Mouse (Mus musculus) ES-CJ7 (cell line): ENCODE measurements around the gene Arpc3.
A peak's percentile ranks its signal among the peaks of the same experiment; 100 is the strongest.

Source experiments
- DNase-seq: peaks from one replicate; pipeline ENCODE4 v3.0.0; 2011; ENCODE audit warnings: low read depth, low spot score

Arpc3 gene

DNA sequence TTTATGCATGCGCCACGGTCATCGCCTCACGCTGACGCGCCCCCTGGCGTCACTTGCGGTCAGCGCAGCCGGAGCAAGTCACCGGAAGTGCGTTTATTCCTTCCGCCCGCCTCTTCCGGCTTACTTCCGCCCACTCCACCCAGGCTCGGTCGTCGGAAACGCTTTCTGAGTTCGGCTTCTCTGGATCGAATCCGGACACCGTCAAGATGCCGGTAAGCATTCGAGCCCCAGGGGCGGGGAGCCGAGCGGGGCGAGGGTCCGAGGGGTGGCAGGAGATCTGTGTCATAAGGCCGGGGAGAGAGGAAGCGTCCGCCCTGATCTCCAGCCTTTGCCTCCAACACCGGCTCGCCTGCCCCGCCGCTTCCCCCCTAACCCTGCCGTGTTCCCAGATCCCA, at the start of gene Arpc3:
Gene Arpc3, plus strand, starts transcription at position 93 of the 395 bp plus-strand sequence.
- DNase-seq = peak; percentile 88

DNA sequence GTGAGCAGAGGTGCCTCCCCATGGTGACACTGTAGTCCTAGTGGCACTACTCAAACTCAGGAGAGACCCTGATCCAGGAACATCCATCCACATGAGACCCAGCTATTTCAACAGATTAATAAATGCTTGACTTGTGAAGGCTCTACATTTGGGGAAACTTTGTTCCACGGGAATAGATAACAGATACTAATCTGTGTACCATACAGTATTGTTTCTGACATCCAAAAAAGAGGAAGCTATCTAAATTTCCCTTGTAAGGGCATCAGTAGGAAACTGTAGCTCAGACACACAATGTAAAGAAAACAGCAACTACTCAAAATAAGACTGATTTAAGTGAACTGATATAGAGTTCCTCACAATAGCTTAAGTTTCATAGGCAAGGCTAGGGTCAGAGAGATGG, 48.8 kb upstream of the Arpc3 start:
- DNase-seq = no peak

DNA sequence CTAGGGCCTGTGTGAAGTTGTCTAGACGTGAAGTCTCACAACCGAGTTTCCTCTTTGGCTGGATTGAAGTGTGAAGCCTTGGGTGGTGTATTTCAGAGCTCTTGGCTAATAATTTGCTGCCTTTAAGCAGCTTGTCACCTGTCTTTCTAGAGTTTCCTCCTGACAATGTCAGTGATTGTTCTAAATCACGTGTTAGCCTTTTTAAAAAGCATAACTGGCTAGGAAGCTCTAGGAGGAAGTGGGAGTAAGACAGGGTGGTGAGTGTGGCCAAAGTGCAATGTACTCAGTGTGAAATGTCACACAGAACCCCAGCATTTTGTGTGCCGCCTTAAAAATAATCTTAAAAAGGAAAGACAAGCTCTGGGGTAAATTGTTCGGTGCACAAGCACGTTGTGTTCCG, 47.9 kb upstream of the Arpc3 start:
- no peak for DNase-seq

DNA sequence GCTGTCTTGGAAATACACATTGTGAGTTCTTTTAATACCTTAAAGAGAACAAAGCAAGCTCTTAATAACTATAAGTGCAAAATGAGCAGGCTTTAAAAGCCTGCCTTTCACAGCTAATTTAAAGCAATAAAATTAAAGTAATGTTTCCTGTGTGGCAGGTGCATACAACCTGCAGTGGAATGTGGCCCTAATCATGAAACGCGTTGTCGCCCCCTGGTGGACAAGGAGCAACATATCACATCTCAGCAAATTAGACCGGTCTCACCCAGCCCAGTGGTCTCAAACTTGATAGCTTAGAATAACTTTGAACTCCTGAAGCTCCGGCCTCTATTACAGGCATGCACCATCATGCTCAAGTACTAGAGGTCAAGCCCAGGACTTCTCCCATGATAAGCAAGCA, 47.4 kb upstream of the Arpc3 start:
- DNase-seq = peak; percentile 79

DNA sequence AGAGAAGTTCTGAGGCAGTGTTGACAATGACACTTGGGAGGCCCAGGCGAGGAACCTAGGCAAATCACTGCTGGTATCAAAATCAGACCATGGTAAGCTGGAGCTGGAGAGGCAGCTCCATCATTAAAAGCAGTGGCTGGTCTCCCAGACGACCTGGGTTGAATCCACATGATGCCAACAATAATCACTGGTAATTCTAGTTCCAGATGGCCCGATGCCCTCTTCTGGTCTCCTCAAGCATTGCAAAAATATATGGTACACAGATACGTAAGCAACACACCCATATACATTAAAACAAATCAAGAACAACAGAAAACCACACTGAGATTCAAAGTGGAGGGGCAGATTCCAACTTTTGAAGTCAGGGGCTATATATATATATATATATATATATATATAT, 45.9 kb upstream of the Arpc3 start:
- no peak for DNase-seq

DNA sequence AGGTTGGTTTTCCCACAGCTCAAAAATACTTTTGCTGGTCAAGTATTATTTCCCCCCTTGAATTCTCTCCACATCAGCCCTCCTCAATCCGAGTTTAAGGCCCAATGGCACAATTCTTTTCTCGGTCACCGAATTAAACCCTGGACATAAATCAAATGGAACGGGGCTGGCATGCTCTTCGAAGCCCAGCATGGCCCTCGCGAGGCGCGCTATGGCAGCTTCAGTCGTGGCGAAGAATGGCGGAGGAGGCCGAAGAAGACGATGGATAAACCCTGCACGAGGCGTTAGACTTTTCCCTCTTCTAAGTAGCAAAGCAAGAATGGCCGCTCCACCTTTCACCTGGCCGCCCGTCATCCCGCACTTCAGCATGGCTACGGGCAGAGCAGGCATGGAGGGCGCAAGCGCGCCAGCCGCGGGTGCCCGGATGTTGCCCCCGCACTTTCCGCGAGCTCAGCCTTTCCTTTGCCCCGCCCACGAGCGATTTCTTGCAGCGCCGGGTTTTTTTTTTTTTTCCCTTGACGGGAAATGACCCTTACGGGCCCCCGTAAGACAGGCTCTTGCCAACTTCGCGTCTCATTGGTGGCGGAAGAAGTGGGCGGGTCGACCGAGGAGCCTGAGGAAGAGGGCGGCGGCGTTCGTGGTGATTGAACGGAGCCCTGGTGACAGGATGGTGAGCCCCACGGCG, 37.7 kb upstream of the Arpc3 start, which contains the start of the genes Rad9b and Vps29:
Gene Rad9b, minus strand, starts transcription at position 427 of the 685 bp plus-strand sequence.
Gene Vps29, plus strand, starts transcription at position 563 of the 685 bp plus-strand sequence.
- DNase-seq = peak; percentile 99

DNA sequence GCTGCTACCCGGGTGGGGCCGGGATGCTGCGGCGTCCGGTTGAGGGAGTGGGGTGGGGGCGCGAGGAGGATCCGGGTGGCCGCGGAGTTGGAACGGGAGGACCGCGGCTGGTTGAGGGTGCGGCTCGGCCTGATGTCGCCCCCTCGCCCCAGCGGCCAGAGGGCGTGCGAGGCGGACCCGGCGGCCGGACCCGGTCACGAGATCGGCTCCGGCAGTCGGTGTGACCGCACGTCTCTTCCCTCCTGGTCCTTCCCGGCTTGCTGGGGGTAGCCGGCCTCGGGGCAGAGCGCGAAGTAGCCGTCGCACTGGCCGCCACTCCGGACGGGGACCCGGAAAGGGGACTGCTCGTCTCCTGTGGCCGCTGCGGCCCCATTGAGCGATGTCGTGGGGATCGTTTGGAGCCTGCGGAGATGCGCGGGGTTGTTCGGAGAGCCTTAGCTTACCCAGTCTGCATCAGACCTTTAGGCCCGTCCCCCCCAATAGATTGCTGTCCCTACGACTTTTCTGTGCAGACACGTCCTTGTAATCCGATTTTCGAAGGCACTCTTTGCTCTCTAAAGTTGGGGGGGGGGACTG, 37.1 kb upstream of the Arpc3 start:
- DNase-seq = no peak

DNA sequence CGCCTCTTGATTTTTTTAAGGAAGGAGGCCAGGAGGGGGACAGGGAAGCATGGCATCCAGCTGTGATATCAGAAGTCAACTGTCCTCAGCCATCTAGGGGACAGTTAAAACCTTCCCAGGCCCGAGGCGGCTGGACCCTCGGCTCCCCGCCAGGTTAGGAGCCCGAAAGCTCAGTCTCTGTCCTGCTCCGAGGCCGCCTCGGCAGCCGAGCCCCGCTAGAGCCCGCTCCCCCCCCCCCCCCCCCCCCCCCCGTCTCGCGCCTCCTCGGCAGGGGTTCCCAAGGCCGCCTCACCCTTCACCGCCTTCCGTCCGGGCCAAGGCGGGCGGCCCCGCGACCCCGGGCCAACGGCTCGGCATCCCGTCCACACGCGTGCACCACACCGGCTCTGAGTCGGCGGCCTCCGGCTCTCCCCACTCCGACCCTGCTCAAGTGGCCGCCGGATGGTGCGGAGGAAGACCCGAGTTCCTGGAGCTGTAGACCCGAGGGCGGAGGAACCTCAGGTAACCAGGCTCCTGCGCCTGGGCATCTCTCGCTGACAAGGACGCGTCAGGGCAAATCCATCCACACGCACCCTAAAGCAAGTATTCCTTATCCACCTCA, 20.0 kb upstream of the Arpc3 start, which contains the start of gene Gpn3:
Gene Gpn3, plus strand, starts transcription at position 286 of the 601 bp plus-strand sequence.
- DNase-seq = no peak

DNA sequence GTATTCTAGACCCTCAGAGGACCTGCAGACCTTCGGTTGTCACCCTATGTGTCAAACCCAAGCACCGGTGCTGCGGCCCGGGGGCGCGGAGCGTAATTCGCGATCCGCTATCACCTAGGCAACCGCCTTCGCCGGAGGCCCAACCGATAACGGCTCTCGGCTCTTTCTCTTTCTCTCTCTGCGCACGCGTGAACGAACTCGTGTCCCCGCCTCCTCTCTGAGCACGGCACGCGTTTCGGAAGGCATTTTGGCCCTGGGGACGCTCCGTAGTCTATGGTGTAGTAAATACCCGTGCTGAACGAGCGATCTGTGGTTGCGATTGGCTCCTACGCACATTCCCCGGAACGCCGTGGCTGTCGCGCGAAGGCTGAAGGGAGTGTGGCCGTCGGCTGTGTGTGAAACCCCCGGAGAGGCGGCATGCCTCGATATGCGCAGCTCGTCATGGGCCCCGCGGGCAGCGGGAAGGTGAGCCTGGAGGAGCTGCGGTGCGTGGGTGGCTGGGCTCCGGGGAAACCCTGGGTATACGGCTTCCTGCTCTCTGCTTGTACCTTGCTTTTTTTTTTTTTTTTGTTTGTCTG, 19.4 kb upstream of the Arpc3 start, which contains the start of gene Fam216a:
Gene Fam216a, minus strand, starts transcription at position 173 of the 578 bp plus-strand sequence.
- peak; percentile 100 for DNase-seq

DNA sequence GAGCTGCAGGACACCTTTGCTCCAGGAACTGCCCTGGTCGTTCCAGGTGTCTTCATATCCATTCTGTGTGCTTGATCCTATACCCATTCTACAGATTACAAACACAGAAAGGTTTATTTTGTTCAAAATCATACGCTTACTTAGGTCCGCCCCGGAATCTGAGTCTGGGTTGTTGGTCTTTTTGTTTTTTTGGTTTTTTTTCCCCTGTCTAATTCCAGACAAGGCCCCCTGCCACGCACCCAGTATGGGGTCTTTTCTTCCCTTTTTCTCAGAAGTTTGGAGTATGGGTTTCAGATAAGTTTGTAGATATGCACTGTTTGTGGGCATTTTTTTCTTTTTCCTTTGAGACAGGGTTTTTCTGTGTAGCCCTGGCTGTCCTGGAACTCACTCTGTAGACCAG, 18.8 kb upstream of the Arpc3 start:
- DNase-seq = no peak

DNA sequence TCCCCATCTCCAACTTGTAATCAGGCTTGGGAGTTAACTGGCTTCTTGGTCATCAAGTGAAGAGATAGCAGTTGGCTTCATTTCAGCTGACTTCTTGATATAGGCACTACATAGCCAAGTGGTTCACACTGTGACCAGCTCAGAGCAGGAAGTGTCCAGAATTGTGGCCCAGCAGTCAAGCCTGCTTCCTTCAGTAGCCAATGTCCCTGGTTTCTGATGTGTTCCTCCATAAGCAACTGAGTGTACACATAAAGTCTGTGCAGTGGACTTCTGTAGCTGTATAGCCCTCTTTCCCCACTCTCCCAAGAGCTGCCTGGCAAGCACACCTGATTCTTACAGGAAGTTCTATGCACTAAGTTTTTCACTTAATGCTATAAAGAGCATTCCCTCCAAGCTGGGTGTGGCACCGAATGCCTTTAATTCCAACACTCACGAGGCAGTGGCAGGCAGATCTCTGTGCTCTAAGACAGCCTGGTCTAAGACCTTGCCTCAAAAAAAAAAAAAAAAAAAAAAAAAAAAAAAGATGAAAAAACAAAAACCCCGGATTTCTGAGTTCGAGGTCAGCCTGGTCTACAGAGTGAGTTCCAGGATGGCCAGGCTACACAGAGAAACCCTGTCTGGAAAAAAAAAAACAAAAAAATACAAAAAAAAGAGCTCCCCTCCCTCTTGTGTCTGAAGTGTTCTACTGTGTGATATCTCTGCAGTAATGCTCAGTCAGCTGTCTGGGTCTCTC, 14.4 kb upstream of the Arpc3 start:
- peak; percentile 38 for DNase-seq

DNA sequence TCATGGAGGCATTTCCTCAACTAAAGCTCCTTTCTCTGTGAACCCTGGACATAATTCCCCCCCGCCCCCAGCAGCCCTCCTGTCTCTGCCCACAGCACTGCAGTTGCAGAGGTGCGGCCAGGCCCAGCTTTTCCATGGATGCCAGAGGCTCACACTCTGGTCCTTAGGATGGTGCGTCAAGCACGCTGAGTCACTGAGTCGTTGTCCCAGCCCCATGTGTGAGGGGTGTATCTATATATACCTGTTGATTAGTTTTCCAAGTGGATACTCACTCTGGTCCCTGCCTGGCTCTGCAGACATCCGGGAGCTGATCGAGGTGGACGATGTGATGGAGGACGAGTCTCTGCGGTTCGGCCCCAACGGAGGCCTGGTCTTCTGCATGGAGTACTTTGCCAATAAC, 13.5 kb upstream of the Arpc3 start:
- no peak for DNase-seq

DNA sequence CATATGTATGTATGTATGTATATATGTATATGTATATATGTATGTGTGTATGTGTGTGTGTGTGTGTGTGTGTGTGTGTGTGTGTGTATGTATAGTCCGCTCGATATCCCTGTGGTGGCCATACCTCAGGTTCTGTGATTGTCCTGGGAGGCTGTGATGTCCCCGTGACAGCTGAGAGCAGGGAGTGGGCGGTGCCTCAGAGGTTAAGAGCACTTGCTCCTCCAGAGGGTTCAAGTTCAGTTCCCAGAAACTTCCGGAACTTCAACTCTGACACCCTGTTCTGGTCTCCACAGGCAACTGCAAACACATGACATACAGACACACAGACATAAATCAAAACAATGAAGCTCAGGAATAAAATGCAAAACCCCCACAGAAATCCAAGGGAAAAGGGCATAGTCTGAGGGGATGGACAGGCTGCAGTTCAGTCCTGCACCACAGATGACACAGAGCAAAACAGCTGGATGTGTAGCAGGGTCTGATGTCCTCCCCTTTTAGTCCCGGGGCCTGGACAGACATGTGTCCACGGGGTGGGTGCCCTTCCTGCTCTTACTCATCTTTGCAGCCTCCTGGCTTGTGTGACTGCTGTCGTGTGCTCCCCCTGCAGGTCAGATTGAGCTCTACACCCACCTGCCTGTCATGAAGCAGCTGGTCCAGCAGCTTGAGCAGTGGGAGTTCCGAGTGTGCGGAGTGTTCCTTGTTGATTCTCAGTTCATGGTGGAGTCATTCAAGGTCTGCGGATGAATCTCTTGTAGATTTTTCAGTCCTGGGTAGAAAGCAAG, 12.1 kb upstream of the Arpc3 start:
- DNase-seq = peak; percentile 87

DNA sequence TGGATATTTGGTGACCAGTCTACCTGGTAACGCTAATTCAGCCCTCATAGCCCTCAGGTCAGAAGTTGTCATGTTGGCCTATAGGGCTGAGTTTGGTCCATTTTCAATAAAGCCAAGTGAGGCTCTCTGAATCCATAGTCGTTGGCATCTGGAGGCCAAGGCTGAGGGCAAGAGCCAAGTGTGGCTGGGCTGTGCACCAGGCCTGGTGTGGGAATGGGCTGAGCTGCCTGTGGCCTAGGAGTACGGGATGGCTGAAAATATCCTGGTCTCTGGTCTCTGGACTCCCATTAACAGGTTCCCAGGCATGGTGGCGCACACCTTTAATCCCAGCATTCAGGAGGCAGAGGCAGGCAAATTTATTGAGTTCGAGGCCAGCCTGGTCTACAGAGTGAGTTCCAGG, 1.7 kb upstream of the Arpc3 start:
- DNase-seq = no peak

DNA sequence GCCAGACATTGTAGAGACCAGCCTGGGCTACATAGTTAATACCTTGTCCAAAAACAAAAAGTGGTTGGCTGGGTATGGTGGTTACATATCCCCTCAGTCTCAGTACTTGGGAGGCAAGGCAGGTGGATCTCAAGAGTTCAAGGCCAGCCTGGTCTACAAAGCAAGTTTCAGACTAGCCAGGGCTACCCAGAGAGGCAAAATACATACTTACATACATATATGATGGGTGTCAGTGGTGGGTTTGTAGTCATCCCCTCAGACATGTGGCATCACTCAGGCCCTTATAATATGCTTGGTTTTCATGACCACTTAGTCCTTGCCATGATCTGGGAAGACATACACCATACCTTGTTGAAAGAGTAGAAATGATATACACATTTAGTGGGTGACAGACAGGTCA, 1.0 kb upstream of the Arpc3 start:
- no peak for DNase-seq

DNA sequence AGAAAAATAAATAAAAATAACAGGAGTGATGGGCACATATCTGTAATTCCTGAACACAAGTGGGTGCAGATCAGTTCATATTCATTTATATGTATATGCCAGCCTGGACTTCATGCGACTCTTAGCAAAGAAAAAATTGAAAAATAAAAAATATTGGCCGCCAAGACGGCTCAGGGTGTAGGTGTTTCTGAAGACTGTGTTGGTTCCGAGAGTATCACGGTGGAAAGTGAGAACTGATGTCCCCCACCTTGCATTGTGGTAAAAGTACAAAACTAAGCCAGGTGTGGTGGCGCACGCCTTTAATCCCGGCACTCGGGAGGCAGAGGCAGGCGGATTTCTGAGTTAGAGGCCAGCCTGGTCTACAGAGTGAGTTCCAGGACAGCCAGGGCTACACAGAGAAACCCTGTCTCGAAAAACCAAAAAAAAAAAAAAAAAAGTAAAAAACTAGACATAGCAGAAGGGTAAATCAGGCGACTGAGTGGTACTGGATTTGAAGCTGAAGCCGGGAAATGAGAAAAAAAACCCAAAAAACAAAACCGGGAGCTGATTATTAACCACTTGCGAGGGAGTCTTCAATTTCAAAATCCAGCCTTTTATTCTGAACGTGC, 396 bp upstream of the Arpc3 start:
- no peak for DNase-seq

DNA sequence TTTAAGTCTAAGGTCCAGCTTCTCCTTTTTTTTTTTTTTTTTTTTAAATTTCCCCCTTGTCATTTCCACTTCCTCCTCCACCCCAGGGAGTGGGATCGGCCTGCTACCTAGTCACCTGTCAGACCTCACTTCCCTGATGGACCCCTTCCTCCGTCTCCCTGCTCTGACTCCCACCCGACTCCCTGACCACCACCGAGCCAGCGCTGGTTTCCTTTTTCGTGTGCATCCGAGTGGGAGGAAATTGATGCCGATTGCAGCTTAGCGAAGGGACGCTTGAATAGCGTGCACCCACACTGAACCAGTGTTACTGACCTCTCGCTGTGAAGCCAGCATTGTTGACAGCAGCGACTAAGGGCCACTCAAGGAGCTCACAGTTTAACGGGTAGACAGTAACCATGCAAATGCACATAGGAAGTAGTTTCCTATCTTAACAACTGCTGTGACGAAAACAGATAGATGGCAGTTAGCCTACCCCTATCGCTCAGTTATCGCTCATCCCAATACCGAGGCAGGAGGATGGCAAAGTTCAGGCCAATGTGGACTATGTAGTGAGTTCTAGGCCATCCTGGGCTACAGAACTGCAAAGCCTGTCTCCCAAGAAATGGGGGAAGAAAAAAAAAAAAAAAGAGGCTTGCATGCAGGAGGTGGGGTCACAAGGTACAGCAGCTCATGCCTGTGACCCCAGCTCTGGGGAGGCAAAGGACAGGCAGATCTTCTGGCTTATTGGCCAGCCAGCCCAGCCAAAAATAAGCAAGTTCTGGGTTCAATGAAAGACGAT, 738 bp downstream of the Arpc3 start:
- no peak for DNase-seq

DNA sequence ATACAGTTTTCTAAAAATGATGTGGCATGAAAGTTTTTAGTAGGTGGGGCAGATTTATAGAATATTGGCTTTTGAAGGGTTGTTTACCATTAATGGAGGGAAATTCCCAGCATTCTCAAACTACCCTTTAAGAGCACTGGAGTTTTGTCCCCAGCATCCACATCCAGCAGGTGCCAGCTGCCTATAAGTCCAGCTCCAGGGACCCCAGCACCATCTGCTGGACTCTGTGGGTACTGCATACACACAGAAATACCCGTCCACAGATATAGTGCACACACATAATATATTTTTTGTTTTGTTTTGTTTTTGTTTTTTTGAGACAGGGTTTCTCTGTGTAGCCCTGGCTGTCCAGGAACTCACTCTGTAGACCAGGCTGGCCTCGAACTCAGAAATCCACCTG, 2.2 kb downstream of the Arpc3 start:
- peak; percentile 76 for DNase-seq

DNA sequence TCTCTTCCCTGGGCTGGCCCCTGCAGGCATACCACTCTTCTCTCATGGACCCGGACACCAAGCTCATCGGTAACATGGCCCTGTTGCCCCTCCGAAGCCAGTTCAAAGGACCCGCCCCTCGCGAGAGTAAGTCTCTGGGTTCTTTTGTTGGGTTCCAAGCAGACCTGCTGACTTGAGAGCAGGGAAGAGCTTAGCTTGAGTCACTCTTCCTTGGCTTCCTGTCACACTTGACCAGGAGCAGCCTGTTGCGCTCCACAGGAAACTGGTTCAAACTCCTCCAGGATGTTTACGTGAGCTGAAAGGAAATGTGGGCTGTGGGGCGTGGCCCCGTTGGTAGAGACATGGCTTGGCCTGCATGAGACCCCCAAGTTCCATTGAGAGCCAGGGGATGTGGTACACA, 5.1 kb downstream of the Arpc3 start:
- DNase-seq = peak; percentile 66

DNA sequence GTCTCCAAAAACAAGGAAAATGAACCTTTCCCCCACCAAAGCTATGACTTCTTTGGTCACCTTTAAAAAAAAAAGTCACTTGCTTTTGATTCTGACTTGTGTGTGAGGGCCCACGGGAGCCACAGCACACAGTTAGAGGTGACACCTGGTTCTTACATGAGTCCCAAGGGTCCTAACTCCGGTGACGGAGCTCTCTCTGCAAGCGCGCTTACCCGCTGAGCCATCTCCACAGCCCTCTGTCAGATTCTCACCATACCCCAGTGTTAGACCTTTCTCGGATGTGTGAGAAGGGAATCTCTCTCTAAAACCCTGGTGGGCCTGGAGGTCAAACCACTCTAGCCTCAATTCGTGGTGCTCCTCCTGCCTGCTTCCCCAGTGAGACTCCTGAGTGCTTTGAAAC, 5.8 kb downstream of the Arpc3 start:
- DNase-seq = no peak
